Mouse (Mus musculus) bone marrow, adult 2 months (tissue): ENCODE results near the gene Aar2.

Experiments used
- CTCF ChIP-seq: fragments of 200-500 bp; IDR thresholded peaks from 2 replicates; pipeline ENCODE4 v1.5.1; 2011; ENCODE audit warnings: low read length, control low read depth; ENCODE audit not compliant: control insufficient read depth, insufficient read depth
- POLR2A ChIP-seq: fragments of 200-500 bp; IDR thresholded peaks from 2 replicates; pipeline ENCODE4 v1.6.1; 2011; ENCODE audit warnings: low read depth, mild to moderate bottlenecking, control low read depth, low read length, borderline replicate concordance; ENCODE audit not compliant: control insufficient read depth

DNA sequence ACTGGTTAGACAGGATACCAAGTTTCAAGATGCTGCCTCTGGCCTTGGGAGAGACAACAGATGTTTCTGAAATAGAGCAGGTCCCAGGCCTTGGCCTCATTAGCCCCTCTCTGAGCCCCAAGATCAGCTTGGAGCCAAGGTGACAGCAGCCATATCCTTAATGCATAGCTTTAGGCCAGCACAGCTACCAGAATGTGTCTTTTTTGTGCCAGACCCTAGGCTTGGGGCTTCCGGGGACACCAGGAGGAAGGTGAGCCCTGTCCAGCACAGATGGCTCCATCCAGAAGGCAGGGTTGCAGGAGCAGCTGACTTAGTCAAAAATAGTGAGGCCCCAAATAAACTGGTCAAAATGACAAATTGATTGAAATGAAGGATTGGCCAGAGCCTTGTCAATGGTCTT lies 46.4 kb upstream of the Aar2 start:
- TF ChIP-seq CTCF (no peak), POLR2A (no peak)
